Mouse (Mus musculus) intestine, postnatal 0 days (tissue): ENCODE measurements at regions not wholly inside any gene's neighbourhood (a gene's known extent, or its start where the extent isn't known, plus 50 kb on each side); places are given as distances from the start of the nearest gene placed in this dataset.

ENCODE experiments used
- ATAC-seq: fragments of 200-750 bp; cut with Nextera tagmentation; 2 replicates; pipeline ENCODE4 v1.8.0; 2017; ENCODE audit warnings: mild to moderate bottlenecking, moderate TSS enrichment, moderate library complexity
- H3K27ac ChIP-seq: fragments of 300-500 bp; sonication (generic); 2 replicates; pipeline ENCODE4 v1.5.1; 2014; ENCODE audit warnings: mild to moderate bottlenecking, low read depth, low read length, moderate library complexity
- H3K27me3 ChIP-seq: fragments of 300-500 bp; sonication (generic); replicated peaks from 2 replicates; pipeline ENCODE4 v1.6.1; 2014; ENCODE audit warnings: low read length, mixed read lengths; ENCODE audit not compliant: control insufficient read depth, insufficient read depth
- H3K36me3 ChIP-seq: fragments of 300-500 bp; sonication (generic); 2 replicates; pipeline ENCODE4 v1.6.1; 2014; ENCODE audit warnings: mild to moderate bottlenecking, moderate library complexity; ENCODE audit not compliant: control insufficient read depth, insufficient read depth
- H3K4me1 ChIP-seq: fragments of 300-500 bp; sonication (generic); replicated peaks from 2 replicates; pipeline ENCODE4 v1.6.1; 2014; ENCODE audit warnings: antibody characterized with exemption, low read length, mixed read lengths; ENCODE audit not compliant: control insufficient read depth, insufficient read depth
- H3K4me2 ChIP-seq: fragments of 300-500 bp; sonication (generic); replicated peaks from 2 replicates; pipeline ENCODE4 v1.6.1; 2014; ENCODE audit warnings: low read depth, mild to moderate bottlenecking, moderate library complexity
- H3K4me3 ChIP-seq: fragments of 300-500 bp; sonication (generic); 2 replicates; pipeline ENCODE4 v1.5.1; 2014; ENCODE audit warnings: low read depth, low read length
- H3K9ac ChIP-seq: fragments of 300-500 bp; sonication (generic); 2 replicates; pipeline ENCODE4 v1.6.1; 2014; ENCODE audit warnings: mild to moderate bottlenecking, low read depth, low read length
- H3K9me3 ChIP-seq: fragments of 300-500 bp; sonication (generic); 2 replicates; pipeline ENCODE4 v1.6.1; 2016; ENCODE audit warnings: mixed run types; ENCODE audit not compliant: control insufficient read depth
- CTCF ChIP-seq: sonication (generic); IDR thresholded peaks from 2 replicates; pipeline ENCODE4 v1.5.1; 2016; ENCODE audit warnings: low read depth, mild to moderate bottlenecking, control low read depth, antibody characterized with exemption, moderate library complexity
- WGBS: fragments of 180-500 bp; shearing (Covaris S2); extraction: QIAGEN DNeasy Blood & Tissue Kit; methylation state at CpG from one replicate; pipeline ENCODE4 v1.1.7; 2014; 5-methylcytosine and 5-hydroxymethylcytosine counted together

GRCm38 (mm10) chr8:42210943-42211342 is 794.1 kb upstream of the Frg1 start:
- Histone ChIP-seq H3K9ac (no peak overlapping the region), H3K4me2 (no peak overlapping the region), H3K36me3 (no peaks in the 10 kb centered on the region), H3K4me1 (no peaks in the 10 kb centered on the region), H3K9me3 (no peaks in the 10 kb centered on the region), H3K27me3 (no peaks in the 10 kb centered on the region), H3K4me3 (no peak overlapping the region), H3K27ac (no peak overlapping the region)
- peak; percentile 15; the same call in 1 of the 2 replicates for TF ChIP-seq CTCF
- no peak for ATAC-seq
- 48% methylated on average over 2 of the region's 2 CpGs for WGBS

DNA sequence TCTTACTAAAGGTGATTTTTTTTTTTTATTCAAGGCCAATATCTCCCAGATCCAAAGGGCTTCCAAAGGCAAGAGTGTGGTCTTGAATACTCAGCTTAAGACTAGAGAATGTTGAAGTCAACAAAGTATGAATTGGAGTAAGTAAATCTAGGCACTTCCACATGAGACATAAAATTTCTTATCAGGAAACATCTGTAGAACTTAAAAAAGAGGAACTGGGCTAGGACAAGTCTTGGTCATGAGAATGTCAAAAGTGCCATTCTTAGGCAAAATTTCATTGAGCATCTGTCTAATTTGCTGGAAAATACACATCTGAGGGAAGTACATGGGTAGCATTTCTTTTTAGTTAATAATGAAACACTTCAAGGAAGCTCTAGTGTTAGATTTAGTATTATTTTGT is 793.1 kb upstream of the Frg1 start:
- H3K9me3 ChIP-seq = no peaks in the 10 kb centered on the region
- H3K4me2 ChIP-seq = no peak overlapping the region
- no peak for TF ChIP-seq CTCF
- no peak overlapping the region for H3K4me3 ChIP-seq
- no peak overlapping the region for H3K9ac ChIP-seq
- ATAC-seq = no peak
- no peaks in the 10 kb centered on the region for H3K27me3 ChIP-seq
- no peaks in the 10 kb centered on the region for H3K36me3 ChIP-seq
- H3K4me1 ChIP-seq = no peaks in the 10 kb centered on the region
- no peak overlapping the region for H3K27ac ChIP-seq

DNA sequence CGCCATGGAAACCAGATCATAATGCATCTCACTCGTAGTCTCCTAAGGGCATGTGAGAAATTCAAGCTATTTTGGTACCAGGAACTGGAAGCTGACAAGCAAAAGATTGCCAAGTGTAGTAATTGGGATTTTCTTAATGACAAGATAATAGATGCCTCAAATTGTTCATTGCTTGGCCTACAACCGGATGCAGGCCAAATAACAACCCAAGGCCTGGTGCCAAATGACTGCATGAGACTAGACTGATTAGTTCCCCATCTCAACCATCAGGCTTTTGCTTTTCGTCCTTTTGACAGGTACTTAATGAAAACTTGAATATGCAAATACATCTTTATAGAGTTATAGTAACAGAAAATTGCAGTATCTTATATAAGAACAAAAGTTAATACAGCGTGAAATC is 780.4 kb upstream of the Frg1 start:
- TF ChIP-seq CTCF = no peak
- 75% methylated on average over 5 of the region's 5 CpGs for WGBS
- Histone ChIP-seq H3K4me1 (no peaks in the 10 kb centered on the region), H3K9ac (no peak overlapping the region), H3K27me3 (no peaks in the 10 kb centered on the region), H3K9me3 (no peaks in the 10 kb centered on the region), H3K4me3 (no peak overlapping the region), H3K27ac (no peak overlapping the region), H3K36me3 (no peaks in the 10 kb centered on the region), H3K4me2 (no peak overlapping the region)
- ATAC-seq = no peak

DNA sequence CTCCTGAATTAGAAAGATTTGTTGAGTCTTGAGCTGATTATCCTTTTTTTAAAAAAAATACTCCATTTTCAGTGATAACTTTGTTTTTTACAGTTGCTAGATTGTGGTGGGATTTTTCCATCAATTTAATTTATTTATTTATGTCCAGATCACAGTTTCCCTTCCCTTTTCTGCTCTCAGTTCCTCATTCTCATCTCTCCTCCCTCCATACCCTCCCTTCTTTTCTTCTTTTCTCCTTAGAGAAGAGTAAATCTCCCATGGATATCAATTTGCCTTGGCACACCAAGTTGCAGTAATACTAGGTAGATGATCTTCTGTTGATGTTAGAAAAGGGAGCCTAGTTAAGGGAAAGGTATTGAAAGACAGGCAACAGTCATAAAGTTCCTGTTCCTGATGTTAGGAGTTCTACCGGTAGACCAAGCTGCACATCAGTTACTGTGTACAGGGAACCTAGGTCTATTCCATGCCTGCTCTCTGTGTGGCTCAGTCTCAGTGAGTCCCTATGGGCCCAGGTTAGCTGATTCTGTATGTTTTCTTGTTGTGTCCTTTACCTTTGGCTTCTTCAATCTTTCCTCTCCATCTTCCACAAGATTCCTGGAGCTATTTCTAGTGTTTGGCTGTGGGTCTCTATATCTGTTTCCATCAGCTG is 777.2 kb upstream of the Frg1 start:
- Histone ChIP-seq H3K4me3 (no peak overlapping the region), H3K27ac (no peak overlapping the region), H3K4me1 (no peaks in the 10 kb centered on the region), H3K36me3 (no peaks in the 10 kb centered on the region), H3K27me3 (no peaks in the 10 kb centered on the region), H3K4me2 (no peak overlapping the region), H3K9me3 (no peaks in the 10 kb centered on the region), H3K9ac (no peak overlapping the region)
- no peak for ATAC-seq
- TF ChIP-seq CTCF = no peak
- 91% methylated on average over 1 of the region's 1 CpGs for WGBS

GRCm38 (mm10) chr8:42187083-42187482 is 770.2 kb upstream of the Frg1 start:
- no peak overlapping the region for H3K27ac ChIP-seq
- no peak overlapping the region for H3K9ac ChIP-seq
- no peak for ATAC-seq
- no peaks in the 10 kb centered on the region for H3K9me3 ChIP-seq
- H3K27me3 ChIP-seq = no peaks in the 10 kb centered on the region
- no peak overlapping the region for H3K4me3 ChIP-seq
- no peaks in the 10 kb centered on the region for H3K36me3 ChIP-seq
- H3K4me2 ChIP-seq = no peak overlapping the region
- WGBS = 48% methylated on average over 1 of the region's 1 CpGs
- TF ChIP-seq CTCF = no peak
- no peaks in the 10 kb centered on the region for H3K4me1 ChIP-seq

GRCm38 (mm10) chr8:42183288-42183878 is 766.5 kb upstream of the Frg1 start:
- no peak overlapping the region for H3K27ac ChIP-seq
- no peaks in the 10 kb centered on the region for H3K36me3 ChIP-seq
- no peak overlapping the region for H3K4me2 ChIP-seq
- no peak for ATAC-seq
- no peak overlapping the region for H3K4me3 ChIP-seq
- no peak for TF ChIP-seq CTCF
- no peaks in the 10 kb centered on the region for H3K4me1 ChIP-seq
- H3K27me3 ChIP-seq = no peaks in the 10 kb centered on the region
- no peak overlapping the region for H3K9ac ChIP-seq
- H3K9me3 ChIP-seq = no peaks in the 10 kb centered on the region
- WGBS = 50% methylated on average over 4 of the region's 4 CpGs
